Mouse (Mus musculus) olfactory bulb, adult 2 months (tissue): ENCODE measurements around the gene Bcat1.

Experiments
- CTCF ChIP-seq: fragments of 200-500 bp; IDR thresholded peaks from 2 replicates; pipeline ENCODE4 v1.5.1; 2012; ENCODE audit warnings: low read depth, mild to moderate bottlenecking, low read length, moderate library complexity; ENCODE audit not compliant: insufficient read depth
- POLR2A ChIP-seq: fragments of 200-500 bp; IDR thresholded peaks from 2 replicates; pipeline ENCODE4 v1.6.1; 2012; ENCODE audit warnings: mild to moderate bottlenecking, low read depth, low read length, moderate library complexity; ENCODE audit not compliant: insufficient read depth

DNA sequence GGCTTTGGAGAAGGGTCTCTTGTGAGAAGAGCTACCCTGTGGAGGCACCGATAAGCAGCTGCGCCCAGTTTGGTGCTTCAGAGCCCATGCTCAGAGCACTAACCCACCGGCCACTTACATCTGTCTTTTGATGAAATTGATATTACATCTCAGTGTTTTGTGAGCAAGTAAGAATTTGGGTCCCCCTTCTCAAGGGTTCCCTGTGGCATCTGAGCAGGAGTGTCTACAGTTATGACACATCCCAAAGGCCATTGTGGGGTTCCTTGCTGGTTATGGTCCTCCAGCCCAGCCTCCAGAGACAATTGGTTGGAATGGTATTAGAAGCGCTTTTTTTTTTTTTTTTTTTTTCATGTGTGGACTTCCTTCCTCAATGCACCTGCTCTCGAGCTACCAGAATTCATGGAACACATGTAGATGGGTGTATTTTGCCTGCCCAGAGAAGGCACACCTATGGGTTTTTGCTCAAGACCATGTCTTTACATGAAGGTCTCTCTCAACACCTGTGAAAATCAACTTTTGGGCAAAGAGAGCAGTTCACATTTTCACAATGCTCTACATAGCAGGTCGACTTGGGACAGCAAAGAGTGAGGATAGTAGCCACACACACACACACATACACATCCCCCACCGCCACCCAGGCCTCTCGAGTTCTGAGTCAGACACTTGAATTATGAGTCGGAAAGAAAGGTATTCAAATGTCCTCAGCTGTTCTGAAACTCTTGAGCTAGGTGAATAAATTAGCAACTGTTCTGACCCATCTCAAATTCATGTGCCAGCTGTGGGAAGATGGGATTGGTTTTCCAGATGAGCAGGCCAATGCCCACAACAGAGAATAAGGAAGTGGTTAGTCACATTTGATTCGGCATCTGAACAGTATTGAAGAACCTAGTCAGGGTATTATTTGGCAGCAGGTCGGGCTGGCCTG lies 47.4 kb upstream of the Bcat1 start:
- TF ChIP-seq CTCF (no peak), POLR2A (no peak)
